Mouse (Mus musculus) neutrophil, adult 83 days (primary cell): ENCODE data around the gene Brs3. TPM values are rescaled to one million over a fixed set of nuclear protein-coding genes. Genes with fewer than 3 reads are reported as not detected.

Experiments used
- total RNA-seq, 2 experiments: library from RNA; stranded (reverse); gene quantifications; one replicate each; pipeline ENCODE4 v1.2.4; 2023

Brs3 gene
- not detected for total RNA-seq

GRCm38 (mm10) chrX:57042774-57043173 lies at the start of gene Brs3:
Gene Brs3, plus strand, starts transcription at chrX:57043074.

GRCm38 (mm10) chrX:57053174-57053992 lies 10.5 kb downstream of the Brs3 start, which contains the start of gene Htatsf1:
Gene Htatsf1, plus strand, starts transcription at chrX:57053583.

GRCm38 (mm10) chrX:57087806-57088205 lies 44.9 kb downstream of the Brs3 start, which contains the start of gene Vgll1:
Gene Vgll1, plus strand, starts transcription at chrX:57088106.

Other genes starting within 250 kb of the Brs3 start
- gene Map7d3, start 220.7 kb upstream of the Brs3 start, total RNA-seq: 1 to 10 TPM; 1.2 to 2.3 TPM
- gene Adgrg4, start 172.9 kb upstream of the Brs3 start, total RNA-seq: not detected
- 10 to 100 TPM; 15.4 to 17.2 TPM for gene Htatsf1, start 10.5 kb downstream of the Brs3 start, total RNA-seq
- gene Vgll1, start 45.0 kb downstream of the Brs3 start, total RNA-seq: not detected
- gene Cd40lg, start 169.1 kb downstream of the Brs3 start, total RNA-seq: not detected